Mouse (Mus musculus) thymus, postnatal 10 days (tissue): Measurements from ENCODE around the gene Nid2.

Experiments used
- DNase-seq, 2 experiments: peaks; one replicate each; pipeline ENCODE4 v3.0.0; 2021; ENCODE audit warnings: low spot score in 2 of 2

Gene Nid2

GRCm38 (mm10) chr14:19751025-19751771 is at the start of gene Nid2:
Gene Nid2 (plus strand): TSS chr14:19751265.
- DNase-seq, result peak in 1 of 2 experiments; percentile 15

GRCm38 (mm10) chr14:19701546-19701945 is 49.5 kb upstream of the Nid2 start:
- DNase-seq, result no peak

- peak; percentile 42 to 77 for DNase-seq
These were observed 45.4 kb upstream of the Nid2 start for GRCm38 (mm10) chr14:19705649-19706048.

GRCm38 (mm10) chr14:19706454-19706853 is 44.6 kb upstream of the Nid2 start:
- peak; percentile 13 to 78 for DNase-seq

- DNase-seq, result no peak
These were observed 44.1 kb upstream of the Nid2 start for GRCm38 (mm10) chr14:19706997-19707396.

- DNase-seq, result no peak
These were observed 43.2 kb upstream of the Nid2 start for GRCm38 (mm10) chr14:19707721-19708507.

- no peak for DNase-seq
These were observed 41.9 kb upstream of the Nid2 start for GRCm38 (mm10) chr14:19709161-19709560.

GRCm38 (mm10) chr14:19711771-19712170 is 39.3 kb upstream of the Nid2 start:
- DNase-seq, result no peak

- DNase-seq, result no peak
These were observed 38.0 kb upstream of the Nid2 start for GRCm38 (mm10) chr14:19713067-19713466.

GRCm38 (mm10) chr14:19719077-19719476 is 32.0 kb upstream of the Nid2 start:
- DNase-seq, result no peak

GRCm38 (mm10) chr14:19720044-19720611 is 30.9 kb upstream of the Nid2 start:
- DNase-seq, result no peak

GRCm38 (mm10) chr14:19728278-19728677 is 22.8 kb upstream of the Nid2 start:
- DNase-seq, result no peak

GRCm38 (mm10) chr14:19728737-19729136 is 22.3 kb upstream of the Nid2 start:
- no peak for DNase-seq

- DNase-seq, result no peak
These were observed 19.0 kb upstream of the Nid2 start for GRCm38 (mm10) chr14:19732097-19732496.

GRCm38 (mm10) chr14:19733490-19734282 is 17.4 kb upstream of the Nid2 start:
- no peak for DNase-seq

GRCm38 (mm10) chr14:19735303-19735702 is 15.8 kb upstream of the Nid2 start:
- no peak for DNase-seq

GRCm38 (mm10) chr14:19737568-19737967 is 13.5 kb upstream of the Nid2 start:
- DNase-seq, result no peak

GRCm38 (mm10) chr14:19738094-19738843 is 12.8 kb upstream of the Nid2 start:
- no peak for DNase-seq

GRCm38 (mm10) chr14:19739416-19740146 is 11.5 kb upstream of the Nid2 start:
- DNase-seq, result no peak

GRCm38 (mm10) chr14:19740147-19740738 is 10.8 kb upstream of the Nid2 start:
- DNase-seq, result no peak
